Mouse (Mus musculus) CH12.LX (cell line): ENCODE measurements around the gene Wnt9a. TPM values are rescaled to one million over a fixed set of nuclear protein-coding genes. Genes with fewer than 3 reads are reported as not detected.

ENCODE experiments used
- polyA plus RNA-seq: library from polyadenylated mRNA; unstranded; fragments of >175 nt; gene quantifications from 2 replicates; pipeline ENCODE4 v1.2.1, GENCODE M21; 2012; ENCODE audit warnings: low read depth; ENCODE audit not compliant: insufficient read length
- total RNA-seq, 2 experiments: library from RNA; depleted of rRNA; stranded (reverse); fragments of 300-350 nt in 1 of 2; fragments of >200 nt in 1 of 2; gene quantifications; 2 replicates each; pipeline ENCODE4 v1.2.3; 2012 to 2014

Gene Wnt9a
- total and polyA plus RNA-seq, 3 experiments = not detected

Other genes with a start within 250 kb of the Wnt9a start
- gene Obscn, start 170.5 kb upstream of the Wnt9a start, total RNA-seq (2012; rRNA removed) = 0.13 and 0.17 TPM in 2 replicates
- 0.08 and 0.13 TPM in 2 replicates for gene Obscn, start 170.5 kb upstream of the Wnt9a start, total RNA-seq (2014; rRNA removed)
- gene Obscn, start 170.5 kb upstream of the Wnt9a start, polyA plus RNA-seq = 0.09 and 0.14 TPM in 2 replicates
- gene Iba57, start 143.2 kb upstream of the Wnt9a start, total RNA-seq (2012; rRNA removed) = 7.5 and 7.9 TPM in 2 replicates
- gene Iba57, start 143.2 kb upstream of the Wnt9a start, total RNA-seq (2014; rRNA removed) = 3.6 and 4.0 TPM in 2 replicates
- 4.6 and 5.1 TPM in 2 replicates for gene Iba57, start 143.2 kb upstream of the Wnt9a start, polyA plus RNA-seq
- 0.08 TPM in 1 of 2 replicates, not detected in the other for gene Gjc2, start 123.7 kb upstream of the Wnt9a start, total RNA-seq (2012; rRNA removed)
- 0.13 TPM in 1 of 2 replicates, not detected in the other for gene Gjc2, start 123.7 kb upstream of the Wnt9a start, total RNA-seq (2014; rRNA removed)
- gene Gjc2, start 123.7 kb upstream of the Wnt9a start, polyA plus RNA-seq = not detected in 2 replicates
- 148 and 149 TPM in 2 replicates for gene Guk1, start 114.7 kb upstream of the Wnt9a start, total RNA-seq (2012; rRNA removed)
- gene Guk1, start 114.7 kb upstream of the Wnt9a start, total RNA-seq (2014; rRNA removed) = 130 and 148 TPM in 2 replicates
- 111 and 139 TPM in 2 replicates for gene Guk1, start 114.7 kb upstream of the Wnt9a start, polyA plus RNA-seq
- gene Mrpl55, start 104.4 kb upstream of the Wnt9a start, total RNA-seq (2012; rRNA removed) = 74.4 and 80.4 TPM in 2 replicates
- 81.1 and 92.9 TPM in 2 replicates for gene Mrpl55, start 104.4 kb upstream of the Wnt9a start, total RNA-seq (2014; rRNA removed)
- gene Mrpl55, start 104.4 kb upstream of the Wnt9a start, polyA plus RNA-seq = 72.0 and 88.2 TPM in 2 replicates
- gene 2310033P09Rik, start 98.6 kb upstream of the Wnt9a start, total RNA-seq (2012; rRNA removed) = 15.3 and 18.2 TPM in 2 replicates
- 7.9 and 8.6 TPM in 2 replicates for gene 2310033P09Rik, start 98.6 kb upstream of the Wnt9a start, total RNA-seq (2014; rRNA removed)
- gene 2310033P09Rik, start 98.6 kb upstream of the Wnt9a start, polyA plus RNA-seq = 44.1 and 50.2 TPM in 2 replicates
- gene Arf1, start 78.7 kb upstream of the Wnt9a start, total RNA-seq (2012; rRNA removed) = 509 and 590 TPM in 2 replicates
- gene Arf1, start 78.7 kb upstream of the Wnt9a start, total RNA-seq (2014; rRNA removed) = 475 and 498 TPM in 2 replicates
- 680 and 733 TPM in 2 replicates for gene Arf1, start 78.7 kb upstream of the Wnt9a start, polyA plus RNA-seq
- not detected in 2 replicates for gene Wnt3a, start 16.2 kb upstream of the Wnt9a start, total RNA-seq (2012; rRNA removed)
- not detected in 2 replicates for gene Wnt3a, start 16.2 kb upstream of the Wnt9a start, total RNA-seq (2014; rRNA removed)
- gene Wnt3a, start 16.2 kb upstream of the Wnt9a start, polyA plus RNA-seq = not detected in 2 replicates
- gene Prss38, start 68.7 kb downstream of the Wnt9a start, total RNA-seq (2012; rRNA removed) = not detected in 2 replicates
- gene Prss38, start 68.7 kb downstream of the Wnt9a start, total RNA-seq (2014; rRNA removed) = not detected in 2 replicates
- not detected in 2 replicates for gene Prss38, start 68.7 kb downstream of the Wnt9a start, polyA plus RNA-seq
- gene Jmjd4, start 143.1 kb downstream of the Wnt9a start, total RNA-seq (2012; rRNA removed) = 10.2 and 14.0 TPM in 2 replicates
- gene Jmjd4, start 143.1 kb downstream of the Wnt9a start, total RNA-seq (2014; rRNA removed) = 9.5 and 9.6 TPM in 2 replicates
- 14.3 and 15.7 TPM in 2 replicates for gene Jmjd4, start 143.1 kb downstream of the Wnt9a start, polyA plus RNA-seq
- 81.8 and 101 TPM in 2 replicates for gene Snap47, start 144.3 kb downstream of the Wnt9a start, total RNA-seq (2012; rRNA removed)
- 101 and 102 TPM in 2 replicates for gene Snap47, start 144.3 kb downstream of the Wnt9a start, total RNA-seq (2014; rRNA removed)
- gene Snap47, start 144.3 kb downstream of the Wnt9a start, polyA plus RNA-seq = 93.9 and 95.9 TPM in 2 replicates
- 4.1 and 4.9 TPM in 2 replicates for gene Zfp867, start 165.5 kb downstream of the Wnt9a start, total RNA-seq (2012; rRNA removed)
- 7.1 and 7.2 TPM in 2 replicates for gene Zfp867, start 165.5 kb downstream of the Wnt9a start, total RNA-seq (2014; rRNA removed)
- 4.6 and 5.6 TPM in 2 replicates for gene Zfp867, start 165.5 kb downstream of the Wnt9a start, polyA plus RNA-seq
- 30.6 and 49.9 TPM in 2 replicates for gene Zkscan17, start 219.8 kb downstream of the Wnt9a start, total RNA-seq (2012; rRNA removed)
- 8.9 and 9.8 TPM in 2 replicates for gene Zkscan17, start 219.8 kb downstream of the Wnt9a start, total RNA-seq (2014; rRNA removed)
- gene Zkscan17, start 219.8 kb downstream of the Wnt9a start, polyA plus RNA-seq = 31.5 and 36.8 TPM in 2 replicates
- 0.04 TPM in 1 of 2 replicates, not detected in the other for gene Nlrp3, start 234.6 kb downstream of the Wnt9a start, total RNA-seq (2012; rRNA removed)
- gene Nlrp3, start 234.6 kb downstream of the Wnt9a start, total RNA-seq (2014; rRNA removed) = not detected in 2 replicates
- not detected in 2 replicates for gene Nlrp3, start 234.6 kb downstream of the Wnt9a start, polyA plus RNA-seq